In the genomic region with DNA sequence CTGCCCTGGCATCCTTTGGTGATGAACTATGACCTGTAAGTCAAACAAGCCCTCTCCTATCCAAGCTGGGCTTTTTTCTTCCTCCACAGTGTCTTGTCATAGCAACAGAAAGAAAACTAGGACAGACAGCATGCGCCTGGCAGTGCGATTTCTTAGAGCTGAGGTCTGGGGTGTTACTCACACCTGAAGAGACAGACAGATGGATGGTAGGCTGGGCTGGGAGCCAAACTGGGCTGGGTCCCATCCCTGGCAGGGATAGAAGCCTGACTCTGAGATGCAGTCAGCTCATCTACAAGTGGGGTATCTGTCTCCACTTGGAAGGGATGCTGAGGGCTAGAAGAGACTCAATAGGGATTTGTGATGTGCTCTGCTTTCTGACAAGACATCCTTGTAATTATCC, we compare ENCODE assay signal across 11 mouse cellular contexts. TPM values are rescaled to one million over a fixed set of nuclear protein-coding genes. Genes with fewer than 3 reads are reported as not detected.
DNase-seq lines count a peak whose midpoint lies in the region.
"Had no signal": no experiment of that assay in that cellular context is flagged by ENCODE, and none has a peak within 500 bp of the region (broad histone marks: within the 10 kb centered on the region; RNA-seq: fewer than 3 reads in every experiment).

No protein-coding gene starts in this region.

- peak; percentile 42 to 53 for DNase-seq in layer of hippocampus, adult 8-10 months (ENCODE audit: low spot score in 2 of 2)
- no peak for DNase-seq in layer of hippocampus, adult 9-10 months (ENCODE audit: low spot score)
- DNase-seq in cerebellum, adult 8-10 months: peak; percentile 69
- DNase-seq in frontal cortex, postnatal 36 days (ENCODE audit: low spot score in 2 of 2): peak; percentile 81 to 88
- peak; percentile 79 for DNase-seq in right cerebral cortex, postnatal 14 days
- DNase-seq in lung, postnatal 36 days: no peak
- DNase-seq in embryo, embryonic 10.5 days (ENCODE audit: low spot score): no peak
- DNase-seq in ovary, postnatal 14 days (ENCODE audit: low spot score): no peak
- DNase-seq: kidney, postnatal 4 days; midbrain, embryonic 14.5 days; thymus, postnatal 4 days had no signal

RNA-seq across cellular contexts. Expression of gene Man2b2, which starts 8.6 kb away (rescaled TPM):
- total RNA-seq in layer of hippocampus, adult 8-10 months (2022): 10 to 100 TPM; 26.8 to 50.4 (median 37.5) TPM

RNA-seq across cellular contexts. Expression of gene Ppp2r2c, which starts 29.3 kb away (rescaled TPM):
- 100 to 1,000 TPM; 315 to 377 (median 346) TPM for total RNA-seq in layer of hippocampus, adult 8-10 months (2022)

RNA-seq across cellular contexts. Expression of gene Mrfap1, which starts 42.5 kb away (rescaled TPM):
- 100 to 1,000 TPM; 515 to 533 (median 521) TPM for total RNA-seq in layer of hippocampus, adult 8-10 months (2022)

Comparison
In these comparisons a context has a peak if more than half of its experiments do, and no peak if none do; other contexts are left out.
1. DNase-seq: peak in layer of hippocampus, adult 8-10 months (2 of 2), cerebellum, adult 8-10 months (single experiment), frontal cortex, postnatal 36 days (2 of 2) and right cerebral cortex, postnatal 14 days (single experiment); none in layer of hippocampus, adult 9-10 months (single experiment), lung, postnatal 36 days (single experiment), embryo, embryonic 10.5 days (single experiment) and ovary, postnatal 14 days (single experiment).